Mouse (Mus musculus) C2C12 (cell line): Measurements from ENCODE around the gene Elf2. TPM values are rescaled to one million over a fixed set of nuclear protein-coding genes. Genes with fewer than 3 reads are reported as not detected.

Source experiments
- H3K27me3 ChIP-seq: one replicate; pipeline ENCODE4 v1.6.1; 2011; ENCODE audit not compliant: control insufficient read depth, insufficient read depth, insufficient read length
- H3K36me3 ChIP-seq: one replicate; pipeline ENCODE4 v1.6.1; 2011; ENCODE audit not compliant: control insufficient read depth, insufficient read depth
- H3K4me3 ChIP-seq: one replicate; pipeline ENCODE4 v1.5.1; 2011; ENCODE audit warnings: mild to moderate bottlenecking, control low read depth; ENCODE audit not compliant: poor library complexity, insufficient read depth, severe bottlenecking
- H3K79me2 ChIP-seq: one replicate; pipeline ENCODE4 v1.6.1; 2011; ENCODE audit not compliant: control insufficient read depth, insufficient read depth
- H3K79me3 ChIP-seq: one replicate; pipeline ENCODE4 v1.6.1; 2011; ENCODE audit warnings: low read depth, control low read depth
- H3ac ChIP-seq: one replicate; pipeline ENCODE3; 2011; ENCODE audit warnings: low read depth; ENCODE audit not compliant: control insufficient read depth, insufficient read length
- CEBPB ChIP-seq: IDR thresholded peaks from one replicate; pipeline ENCODE4 v1.6.1; 2011; ENCODE audit warnings: low read depth, mild to moderate bottlenecking, control low read depth, moderate library complexity
- CTCF ChIP-seq: IDR thresholded peaks from one replicate; pipeline ENCODE4 v1.5.1; 2011; ENCODE audit not compliant: control insufficient read depth, insufficient read depth, insufficient read length
- FOSL1 ChIP-seq: IDR thresholded peaks from one replicate; pipeline ENCODE4 v1.8.0; 2011; ENCODE audit warnings: mild to moderate bottlenecking, low read length; ENCODE audit not compliant: poor library complexity, insufficient read depth, severe bottlenecking
- MAX ChIP-seq: IDR thresholded peaks from one replicate; pipeline ENCODE4 v1.6.1; 2011; ENCODE audit warnings: mild to moderate bottlenecking, control low read depth
- MYOD1 ChIP-seq: IDR thresholded peaks from one replicate; pipeline ENCODE4 v1.6.1; 2011; ENCODE audit warnings: low read depth; ENCODE audit not compliant: control insufficient read depth, insufficient read length
- MYOG ChIP-seq: IDR thresholded peaks from one replicate; pipeline ENCODE4 v1.6.1; 2011; ENCODE audit not compliant: control insufficient read depth, insufficient read length; ENCODE audit errors: extremely low read depth
- USF1 ChIP-seq: IDR thresholded peaks from one replicate; pipeline ENCODE4 v1.6.1; 2011; ENCODE audit warnings: low read depth, mild to moderate bottlenecking, control low read depth, moderate library complexity
- polyA plus RNA-seq: library from polyadenylated mRNA; unstranded; fragments of >200 nt; fragmentation: generic; extraction: Trizol; gene quantifications from one replicate; pipeline ENCODE4 v1.2.1, GENCODE M21; 2012; ENCODE audit warnings: missing spikeins

Gene Elf2
- polyA plus RNA-seq, 1 experiment = 19.5 TPM

DNA sequence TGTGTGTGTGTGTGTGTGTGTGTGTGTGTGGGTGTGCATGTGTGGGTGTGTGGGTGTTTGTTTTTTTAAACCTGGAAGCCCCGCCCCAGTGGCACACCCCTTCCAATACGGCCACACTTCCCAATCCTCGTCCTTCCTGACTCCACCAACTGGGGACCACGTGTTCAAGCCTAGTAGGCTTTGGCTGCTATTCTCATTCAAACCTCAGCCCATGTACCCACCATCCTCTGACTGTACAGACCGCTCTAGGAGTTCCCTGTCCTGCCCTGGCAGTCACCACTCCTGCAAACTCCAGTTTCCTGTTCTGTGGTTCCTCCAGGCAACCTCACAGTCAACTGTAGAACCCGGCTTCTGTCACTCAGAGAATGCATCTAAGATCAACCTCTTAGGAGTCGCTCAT is 101.9 kb downstream of the Elf2 start:
- Histone ChIP-seq H3K79me2 (peaks cover 61% of the 10 kb centered on the region), H3K36me3 (no peaks in the 10 kb centered on the region), H3ac (no peak overlapping the region), H3K4me3 (no peak overlapping the region), H3K27me3 (no peaks in the 10 kb centered on the region), H3K79me3 (peaks cover 29% of the 10 kb centered on the region)
- no peak for TF ChIP-seq FOSL1
- no peak for TF ChIP-seq MYOG
- TF ChIP-seq CTCF = no peak
- no peak for TF ChIP-seq CEBPB

DNA sequence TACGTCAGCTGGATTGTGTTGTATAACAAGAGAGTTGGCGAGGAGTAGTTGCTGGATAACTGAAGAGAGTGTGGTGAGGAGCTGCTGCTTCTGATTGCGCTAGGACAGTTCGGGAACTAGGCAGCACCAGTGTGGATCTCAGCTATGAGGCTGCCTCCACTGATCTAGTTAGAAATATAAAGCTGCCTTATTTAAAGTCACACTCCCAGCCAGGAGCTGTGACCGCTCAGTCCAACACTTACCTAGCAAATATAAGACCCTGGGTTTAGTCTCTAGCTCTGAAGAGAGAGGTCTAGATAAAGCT is 105.8 kb downstream of the Elf2 start:
- H3K79me2 ChIP-seq = peaks cover 99% of the 10 kb centered on the region
- H3ac ChIP-seq = no peak overlapping the region
- H3K79me3 ChIP-seq = peaks cover 48% of the 10 kb centered on the region
- peaks cover 3% of the 10 kb centered on the region for H3K36me3 ChIP-seq
- no peaks in the 10 kb centered on the region for H3K27me3 ChIP-seq
- H3K4me3 ChIP-seq = no peak overlapping the region
- TF ChIP-seq MAX = no peak
- TF ChIP-seq MYOD1 = no peak
- TF ChIP-seq CTCF = no peak
- TF ChIP-seq USF1 = no peak
- TF ChIP-seq MYOG = no peak
- TF ChIP-seq FOSL1 = no peak
- TF ChIP-seq CEBPB = no peak

DNA sequence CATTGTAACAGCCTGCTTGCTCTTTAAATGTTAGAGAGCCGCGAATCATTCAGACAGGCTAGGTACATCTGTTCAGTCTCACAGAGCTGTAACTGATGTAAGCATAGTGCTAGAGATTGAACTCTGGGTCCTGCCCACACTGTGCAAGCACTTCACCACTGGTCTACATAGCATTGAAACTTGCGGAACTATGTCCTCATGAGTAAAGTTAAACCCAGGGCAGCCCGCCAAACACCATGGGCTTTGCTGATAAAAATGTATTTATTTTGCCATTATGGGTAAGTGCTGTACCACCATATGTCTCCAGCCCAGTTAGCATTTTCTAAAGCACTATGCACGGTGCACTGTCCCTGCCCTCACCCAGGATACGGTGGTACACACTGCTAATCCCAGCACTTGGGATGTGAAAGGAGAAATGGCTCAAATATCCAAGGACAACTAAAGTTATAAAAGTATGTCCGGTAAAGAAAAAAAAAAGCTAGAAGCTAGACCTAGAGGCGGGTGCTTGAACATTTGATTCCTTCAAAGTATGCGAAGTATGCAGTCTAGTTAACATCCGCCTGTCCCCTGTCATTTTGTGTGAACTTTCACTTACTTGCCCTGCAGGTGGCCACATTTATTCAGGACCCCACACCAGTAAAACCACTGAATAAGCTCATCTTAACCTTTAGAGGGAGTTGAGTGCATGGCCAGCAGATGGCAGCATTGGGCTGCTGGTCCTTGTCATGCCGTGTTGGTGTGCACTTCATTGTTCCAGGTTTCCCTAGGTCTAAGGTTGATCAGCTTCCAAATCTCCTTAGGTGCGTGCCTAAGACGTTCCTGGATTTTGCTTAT is 106.3 kb downstream of the Elf2 start:
- no peaks in the 10 kb centered on the region for H3K27me3 ChIP-seq
- peaks cover 99% of the 10 kb centered on the region for H3K79me2 ChIP-seq
- H3ac ChIP-seq = no peak overlapping the region
- no peak overlapping the region for H3K4me3 ChIP-seq
- peaks cover 6% of the 10 kb centered on the region for H3K36me3 ChIP-seq
- TF ChIP-seq USF1 (no peak), CTCF (peak; percentile 78)
- peaks cover 48% of the 10 kb centered on the region for H3K79me3 ChIP-seq

DNA sequence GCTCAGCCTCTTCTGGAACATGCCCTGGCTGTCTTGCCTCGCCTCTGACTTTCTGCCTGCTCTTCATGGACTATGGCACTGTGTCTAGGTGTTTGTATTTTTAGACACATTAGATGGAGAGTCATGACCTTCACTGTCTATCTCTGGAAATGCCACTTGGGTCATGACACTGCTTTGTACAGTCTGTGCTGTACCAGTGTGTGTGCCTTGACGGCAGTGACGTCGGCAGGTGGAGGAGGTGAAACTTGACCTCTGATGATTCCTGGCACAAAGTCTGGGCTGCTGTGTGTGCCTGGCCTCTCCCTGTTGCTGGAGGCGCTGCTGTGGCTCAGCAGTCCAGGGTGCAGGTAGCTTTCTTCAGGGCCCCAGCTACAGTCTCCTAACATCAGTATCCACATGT is 107.0 kb downstream of the Elf2 start:
- TF ChIP-seq FOSL1 (no peak), USF1 (no peak), MYOG (no peak), CEBPB (no peak)
- Histone ChIP-seq H3K36me3 (peaks cover 13% of the 10 kb centered on the region), H3K79me2 (peaks cover 99% of the 10 kb centered on the region), H3K79me3 (peaks cover 53% of the 10 kb centered on the region), H3ac (no peak overlapping the region), H3K27me3 (no peaks in the 10 kb centered on the region), H3K4me3 (no peak overlapping the region)

DNA sequence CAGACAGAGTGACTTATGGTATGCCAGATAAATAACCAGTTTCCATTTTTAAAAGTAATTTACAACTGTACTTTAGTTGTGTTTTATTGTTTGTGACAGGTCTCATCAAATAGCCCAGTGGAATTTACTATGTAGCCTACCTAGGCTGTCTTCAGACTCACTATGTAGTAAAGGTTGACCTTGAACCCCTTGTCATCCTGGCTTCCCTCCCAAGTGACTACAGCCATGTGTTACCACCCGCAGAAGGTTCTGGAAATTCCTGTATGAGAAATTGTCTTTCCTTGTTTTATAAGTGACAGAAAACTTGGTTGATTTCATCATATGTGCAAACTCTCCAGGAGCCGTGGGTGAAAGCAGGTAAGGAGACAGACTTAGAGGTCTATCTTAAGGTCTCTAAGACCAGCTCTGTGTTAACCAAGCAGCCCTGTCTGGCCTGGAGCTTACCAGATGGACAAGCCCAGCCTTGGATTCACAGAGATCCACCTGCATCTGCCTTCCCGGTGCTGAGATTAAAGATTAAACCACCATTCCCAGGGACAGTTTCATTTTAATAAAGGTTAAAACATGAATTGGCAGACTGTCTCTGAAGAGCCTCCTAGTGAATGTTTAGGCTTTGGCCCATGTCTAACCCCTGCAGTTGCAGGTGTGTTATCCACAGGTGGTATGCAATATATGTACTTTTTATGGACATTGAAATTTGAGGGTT is 108.1 kb downstream of the Elf2 start:
- Histone ChIP-seq H3ac (no peak overlapping the region), H3K36me3 (peaks cover 19% of the 10 kb centered on the region), H3K27me3 (no peaks in the 10 kb centered on the region), H3K79me2 (peaks cover 99% of the 10 kb centered on the region), H3K79me3 (peaks cover 60% of the 10 kb centered on the region), H3K4me3 (no peak overlapping the region)
- no peak for TF ChIP-seq USF1
- TF ChIP-seq MYOD1 = no peak
- no peak for TF ChIP-seq MAX
- TF ChIP-seq FOSL1 = no peak
- TF ChIP-seq MYOG = no peak
- TF ChIP-seq CEBPB = no peak
- TF ChIP-seq CTCF = no peak

DNA sequence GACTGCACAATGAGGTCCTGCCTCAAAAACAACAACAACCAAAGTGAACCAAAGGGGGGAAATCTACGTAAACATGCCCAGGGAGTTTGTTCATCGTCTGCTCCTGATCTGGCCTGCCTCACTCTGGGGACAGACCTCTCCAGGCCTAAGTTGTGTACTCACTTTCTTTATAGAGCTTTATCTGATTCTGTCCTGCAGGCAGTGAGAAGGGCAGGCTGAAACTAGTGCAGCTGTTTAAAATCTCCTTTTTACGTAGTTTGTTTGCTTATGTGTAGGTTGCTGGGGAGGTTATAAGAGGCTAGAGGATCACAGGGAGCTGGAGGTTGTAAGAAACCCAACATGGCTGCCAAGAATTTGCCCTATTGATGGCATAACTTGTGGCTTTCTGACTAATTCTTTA is 109.0 kb downstream of the Elf2 start:
- Histone ChIP-seq H3K36me3 (peaks cover 20% of the 10 kb centered on the region), H3K27me3 (no peaks in the 10 kb centered on the region), H3ac (no peak overlapping the region), H3K79me3 (peaks cover 63% of the 10 kb centered on the region), H3K4me3 (no peak overlapping the region), H3K79me2 (peaks cover 99% of the 10 kb centered on the region)
- no peak for TF ChIP-seq CEBPB
- TF ChIP-seq CTCF = no peak
- TF ChIP-seq FOSL1 = no peak
- no peak for TF ChIP-seq MAX
- no peak for TF ChIP-seq USF1
- no peak for TF ChIP-seq MYOD1
- no peak for TF ChIP-seq MYOG
